Mouse (Mus musculus): Measurements from ENCODE around the gene Edn3. TPM values are rescaled to one million over a fixed set of nuclear protein-coding genes. Genes with fewer than 3 reads are reported as not detected.

Gene Edn3
- not detected in 2 replicates for polyA plus RNA-seq (2011; ENCODE audit: insufficient read depth, insufficient read length, low replicate concordance, missing spikeins)

GRCm38 (mm10) chr2:174760479-174761121 is at the start of gene Edn3:
Edn3 (plus strand) TSS chr2:174760619.
- no peak within 1 kb of the TSS for H3K4me3 ChIP-seq (replicated peaks; ENCODE audit: control insufficient read depth, low read depth, low read length)

GRCm38 (mm10) chr2:174712043-174712442 is 48.4 kb upstream of the Edn3 start:
- WGBS, result 98% methylated on average over 1 of the region's 1 CpGs
- TF ChIP-seq POLR2A (IDR thresholded peaks at IDR 0.05; ENCODE audit: borderline replicate concordance, control insufficient read depth, low read depth, low read length) (no peak), CTCF (IDR thresholded peaks at IDR 0.05; ENCODE audit: control insufficient read depth, insufficient read depth, low read length) (no peak)
- Histone ChIP-seq H3K4me1 (ENCODE audit: control insufficient read depth, insufficient read depth, low read length) (no peaks in the 10 kb centered on the region; the same call in 1 of the 2 replicates), H3K4me3 (replicated peaks; ENCODE audit: control insufficient read depth, low read depth, low read length) (no peak overlapping the region), H3K27ac (ENCODE audit: control insufficient read depth, insufficient read depth, low read depth, low read length, poor library complexity) (no peak overlapping the region)

More at GRCm38 (mm10) chr2:174760479-174761121, at the start of gene Edn3:
- Histone ChIP-seq H3K27ac (ENCODE audit: control insufficient read depth, insufficient read depth, low read depth, low read length, poor library complexity) (no peak within 1 kb of the TSS), H3K4me1 (ENCODE audit: control insufficient read depth, insufficient read depth, low read length) (no peaks in the 10 kb centered on the region)
- 4% methylated on average over 43 of the region's 48 CpGs for WGBS
- TF ChIP-seq CTCF (IDR thresholded peaks at IDR 0.05; ENCODE audit: control insufficient read depth, insufficient read depth, low read length), result no peak
- no peak for TF ChIP-seq POLR2A (IDR thresholded peaks at IDR 0.05; ENCODE audit: borderline replicate concordance, control insufficient read depth, low read depth, low read length)

- no peak overlapping the region for H3K27ac ChIP-seq (ENCODE audit: control insufficient read depth, insufficient read depth, low read depth, low read length, poor library complexity)
- no peak for TF ChIP-seq POLR2A (IDR thresholded peaks at IDR 0.05; ENCODE audit: borderline replicate concordance, control insufficient read depth, low read depth, low read length)
- TF ChIP-seq CTCF (IDR thresholded peaks at IDR 0.05; ENCODE audit: control insufficient read depth, insufficient read depth, low read length), result no peak
- H3K4me1 ChIP-seq (ENCODE audit: control insufficient read depth, insufficient read depth, low read length), result no peaks in the 10 kb centered on the region
- H3K4me3 ChIP-seq (replicated peaks; ENCODE audit: control insufficient read depth, low read depth, low read length), result no peak overlapping the region
These were observed 44.5 kb upstream of the Edn3 start for GRCm38 (mm10) chr2:174715938-174716337.

- no peaks in the 10 kb centered on the region for H3K4me1 ChIP-seq (ENCODE audit: control insufficient read depth, insufficient read depth, low read length)
- TF ChIP-seq CTCF (IDR thresholded peaks at IDR 0.05; ENCODE audit: control insufficient read depth, insufficient read depth, low read length) (no peak), POLR2A (IDR thresholded peaks at IDR 0.05; ENCODE audit: borderline replicate concordance, control insufficient read depth, low read depth, low read length) (no peak)
- H3K27ac ChIP-seq (ENCODE audit: control insufficient read depth, insufficient read depth, low read depth, low read length, poor library complexity), result no peak overlapping the region
- no peak overlapping the region for H3K4me3 ChIP-seq (replicated peaks; ENCODE audit: control insufficient read depth, low read depth, low read length)
- WGBS, result 81% methylated on average over 4 of the region's 4 CpGs
These were observed 42.6 kb upstream of the Edn3 start for GRCm38 (mm10) chr2:174717857-174718256.

GRCm38 (mm10) chr2:174727114-174727823 is 33.1 kb upstream of the Edn3 start:
- H3K4me1 ChIP-seq (ENCODE audit: control insufficient read depth, insufficient read depth, low read length), result no peaks in the 10 kb centered on the region
- WGBS, result 85% methylated on average over 10 of the region's 10 CpGs
- TF ChIP-seq POLR2A (IDR thresholded peaks at IDR 0.05; ENCODE audit: borderline replicate concordance, control insufficient read depth, low read depth, low read length) (no peak), CTCF (IDR thresholded peaks at IDR 0.05; ENCODE audit: control insufficient read depth, insufficient read depth, low read length) (no peak)

DNA sequence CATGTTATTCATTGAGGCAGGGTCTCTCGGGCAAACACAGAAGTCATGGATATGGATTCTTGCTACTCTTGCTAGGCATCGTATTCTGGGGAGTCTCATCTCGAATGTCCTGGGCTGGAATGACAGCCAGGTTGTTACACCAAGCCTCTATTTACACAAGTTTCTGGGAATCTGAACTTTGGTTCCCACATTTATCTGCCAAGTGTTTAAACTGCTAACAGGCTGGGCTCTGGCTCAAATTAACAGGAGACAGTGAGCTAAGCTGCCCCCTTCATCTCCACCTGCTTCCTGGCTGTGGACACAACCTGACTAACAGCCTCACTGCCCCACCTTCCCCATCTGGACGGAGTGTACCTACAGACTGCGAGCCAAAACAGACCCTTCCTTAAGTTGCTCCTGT is 28.5 kb upstream of the Edn3 start:
- Histone ChIP-seq H3K27ac (ENCODE audit: control insufficient read depth, insufficient read depth, low read depth, low read length, poor library complexity) (no peak overlapping the region), H3K4me3 (replicated peaks; ENCODE audit: control insufficient read depth, low read depth, low read length) (no peak overlapping the region), H3K4me1 (ENCODE audit: control insufficient read depth, insufficient read depth, low read length) (no peaks in the 10 kb centered on the region)
- WGBS, result 82% methylated on average over 5 of the region's 5 CpGs
- TF ChIP-seq POLR2A (IDR thresholded peaks at IDR 0.05; ENCODE audit: borderline replicate concordance, control insufficient read depth, low read depth, low read length) (no peak), CTCF (IDR thresholded peaks at IDR 0.05; ENCODE audit: control insufficient read depth, insufficient read depth, low read length) (no peak)

More at GRCm38 (mm10) chr2:174727114-174727823, 33.1 kb upstream of the Edn3 start:
- no peak overlapping the region for H3K27ac ChIP-seq (ENCODE audit: control insufficient read depth, insufficient read depth, low read depth, low read length, poor library complexity)
- no peak overlapping the region for H3K4me3 ChIP-seq (replicated peaks; ENCODE audit: control insufficient read depth, low read depth, low read length)

DNA sequence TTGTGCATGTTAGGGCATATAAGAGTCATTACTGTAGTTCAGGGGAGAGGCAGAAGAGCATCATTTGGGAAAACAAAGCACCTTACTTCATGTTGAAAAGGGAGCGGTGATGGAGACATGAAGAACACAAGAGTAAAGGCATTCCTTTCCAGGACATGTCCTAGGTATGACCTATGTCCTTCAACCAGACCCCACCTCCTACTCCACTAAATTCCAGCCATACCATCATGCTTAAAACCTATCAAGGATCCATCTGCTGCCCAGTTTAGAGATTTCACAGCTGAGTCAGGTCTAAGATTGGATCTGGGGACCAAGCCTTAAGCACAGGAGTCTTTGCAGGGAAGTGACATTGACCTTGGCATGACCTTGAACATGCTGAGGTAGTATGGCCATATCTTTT is 25.1 kb upstream of the Edn3 start:
- no peak overlapping the region for H3K4me3 ChIP-seq (replicated peaks; ENCODE audit: control insufficient read depth, low read depth, low read length)
- H3K27ac ChIP-seq (ENCODE audit: control insufficient read depth, insufficient read depth, low read depth, low read length, poor library complexity), result no peak overlapping the region
- TF ChIP-seq POLR2A (IDR thresholded peaks at IDR 0.05; ENCODE audit: borderline replicate concordance, control insufficient read depth, low read depth, low read length) (no peak), CTCF (IDR thresholded peaks at IDR 0.05; ENCODE audit: control insufficient read depth, insufficient read depth, low read length) (no peak)
- WGBS, result 77% methylated on average over 1 of the region's 1 CpGs
- H3K4me1 ChIP-seq (ENCODE audit: control insufficient read depth, insufficient read depth, low read length), result no peaks in the 10 kb centered on the region

GRCm38 (mm10) chr2:174747182-174747581 is 13.2 kb upstream of the Edn3 start:
- WGBS, result 75% methylated on average over 1 of the region's 1 CpGs
- Histone ChIP-seq H3K4me3 (replicated peaks; ENCODE audit: control insufficient read depth, low read depth, low read length) (no peak overlapping the region), H3K4me1 (ENCODE audit: control insufficient read depth, insufficient read depth, low read length) (no peaks in the 10 kb centered on the region), H3K27ac (ENCODE audit: control insufficient read depth, insufficient read depth, low read depth, low read length, poor library complexity) (no peak overlapping the region)
- TF ChIP-seq CTCF (IDR thresholded peaks at IDR 0.05; ENCODE audit: control insufficient read depth, insufficient read depth, low read length), result no peak
- no peak for TF ChIP-seq POLR2A (IDR thresholded peaks at IDR 0.05; ENCODE audit: borderline replicate concordance, control insufficient read depth, low read depth, low read length)
